Mouse (Mus musculus): ENCODE results near the gene Ipo4.

Gene Ipo4

DNA sequence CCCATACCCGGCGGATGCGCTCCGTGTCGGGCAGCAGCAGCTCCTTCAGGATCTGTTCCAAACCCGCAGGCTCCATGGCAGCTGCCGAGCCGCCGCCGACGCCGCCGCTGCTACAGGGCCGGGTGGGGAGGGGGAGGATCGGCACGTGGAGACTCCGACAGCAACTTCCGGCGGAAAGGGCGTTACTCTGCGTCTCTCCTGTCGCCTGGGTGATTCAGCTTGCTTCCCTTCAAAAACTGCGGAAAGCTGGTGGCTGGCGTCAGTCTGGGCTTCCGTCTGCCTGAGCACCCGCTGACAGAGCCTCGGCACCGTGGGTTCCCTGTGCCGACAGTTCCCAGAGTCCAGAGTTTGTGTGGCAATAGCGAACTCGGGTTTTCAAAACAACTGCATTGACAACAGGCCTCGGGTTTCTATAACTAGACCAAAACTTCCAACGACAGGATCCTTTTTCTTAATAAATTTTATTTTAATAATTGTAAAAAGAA, at the start of gene Ipo4:
Gene Ipo4 (minus strand): TSS at position 435 of the 485 bp plus-strand sequence.
- in situ Hi-C loops (cut with MboI, MseI): no loop called here

DNA sequence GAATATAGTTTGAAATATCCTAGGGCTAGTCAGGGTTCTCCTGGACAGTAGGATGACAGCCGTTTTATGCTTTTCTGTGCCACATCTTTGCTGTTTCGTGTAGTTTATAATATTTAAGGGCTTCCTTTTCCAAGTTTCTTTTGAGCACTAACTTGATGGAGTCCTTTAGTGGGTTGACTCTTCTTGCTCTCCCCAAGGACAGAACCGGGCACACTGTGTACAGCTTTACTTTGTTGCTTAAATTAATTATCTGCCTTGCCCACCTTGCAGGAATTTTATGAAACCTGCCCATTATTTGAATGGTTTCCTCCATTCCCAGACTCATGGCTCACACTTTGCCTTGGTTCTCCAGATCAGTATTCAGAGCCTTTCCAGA, 46.3 kb upstream of the Ipo4 start:
- in situ Hi-C loops (cut with MboI, MseI): loop anchor here (5.0 kb wide), 1 partner anchor 40 kb away; the partner anchor contains the start of gene Rabggta

DNA sequence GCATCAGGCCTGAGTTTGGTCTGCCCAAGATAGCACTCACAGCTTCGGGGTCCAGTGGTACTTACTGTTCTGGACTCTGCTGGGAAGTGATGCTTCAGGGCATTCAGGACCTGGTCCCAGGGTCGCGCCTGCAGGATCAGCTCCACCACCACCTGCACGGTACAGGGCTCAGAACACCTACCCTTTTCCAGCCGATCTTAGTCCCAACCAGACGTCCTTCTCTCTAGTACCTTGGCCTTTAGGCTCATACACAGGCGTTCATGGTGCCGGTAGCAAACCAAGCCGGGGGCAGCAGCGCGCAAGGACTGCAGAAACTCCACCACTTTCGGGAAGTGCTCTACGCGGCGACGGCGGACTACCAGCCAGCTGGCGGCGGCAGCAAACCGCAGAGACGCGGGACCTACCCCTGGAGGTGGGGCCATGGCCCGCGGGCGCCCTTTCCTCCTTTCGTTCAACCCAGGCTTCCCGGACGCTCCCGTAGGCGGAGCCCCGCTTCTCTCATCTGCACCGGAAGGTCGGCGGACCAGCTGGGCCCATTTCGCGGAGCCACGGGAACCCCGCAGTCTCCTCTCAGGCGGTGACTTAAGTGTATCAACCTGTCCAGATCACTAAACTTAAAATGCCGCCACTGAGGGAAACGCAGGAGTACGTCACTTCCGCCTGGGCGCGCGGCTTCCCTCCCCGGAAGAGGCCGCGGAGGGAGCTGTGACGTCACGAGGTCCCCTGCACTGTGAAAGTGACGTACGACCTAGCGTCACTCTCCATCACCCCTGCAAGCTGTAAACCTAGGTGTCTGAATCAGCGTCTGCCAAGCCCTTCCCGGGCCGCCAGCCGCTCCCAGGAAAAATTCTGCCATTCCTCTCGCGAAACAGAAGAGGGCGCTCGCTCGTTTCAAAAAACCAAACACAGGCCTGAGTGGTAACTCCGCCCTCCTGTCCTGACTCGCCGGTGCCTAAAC, 45.7 kb upstream of the Ipo4 start, which contains the start of gene Tinf2:
Gene Tinf2 (minus strand): TSS at position 661 of the 958 bp plus-strand sequence.
- in situ Hi-C loops (cut with MboI, MseI): loop anchor here (5.0 kb wide), 1 partner anchor 41 kb away; the partner anchor contains the start of gene Rabggta

DNA sequence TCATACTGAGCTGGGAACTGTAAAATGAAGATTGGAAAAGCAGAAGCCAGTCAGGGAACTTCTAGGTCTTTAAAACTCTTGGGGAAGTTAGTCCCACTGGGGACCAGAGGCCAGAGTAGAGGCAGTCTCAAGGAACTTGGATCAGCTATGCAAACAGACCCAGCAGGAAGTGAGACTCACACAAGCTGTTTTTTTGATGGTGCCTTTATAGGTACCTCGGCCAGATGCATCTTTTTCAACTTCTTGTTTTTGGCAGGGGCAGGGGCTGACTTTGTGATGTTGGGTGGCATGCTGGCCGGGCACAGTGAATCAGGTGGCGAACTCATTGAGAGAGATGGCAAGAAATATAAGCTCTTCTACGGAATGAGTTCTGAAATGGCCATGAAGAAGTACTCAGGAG, 41.9 kb upstream of the Ipo4 start:
- in situ Hi-C loops (cut with MboI, MseI): no loop called here

DNA sequence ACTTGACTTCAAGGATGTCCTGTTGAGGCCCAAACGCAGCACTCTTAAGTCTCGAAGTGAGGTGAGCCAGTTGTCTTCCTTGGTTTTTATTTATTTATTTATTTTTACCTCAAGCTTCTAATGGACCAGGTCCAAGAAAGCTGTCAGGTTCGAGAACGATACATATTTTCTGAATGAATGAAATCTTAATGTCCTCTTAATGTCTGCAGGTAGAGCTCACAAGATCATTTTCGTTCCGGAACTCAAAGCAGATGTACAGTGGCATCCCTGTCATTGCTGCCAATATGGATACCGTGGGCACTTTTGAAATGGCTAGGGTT, 36.9 kb upstream of the Ipo4 start:
- in situ Hi-C loops (cut with MboI, MseI): no loop called here

DNA sequence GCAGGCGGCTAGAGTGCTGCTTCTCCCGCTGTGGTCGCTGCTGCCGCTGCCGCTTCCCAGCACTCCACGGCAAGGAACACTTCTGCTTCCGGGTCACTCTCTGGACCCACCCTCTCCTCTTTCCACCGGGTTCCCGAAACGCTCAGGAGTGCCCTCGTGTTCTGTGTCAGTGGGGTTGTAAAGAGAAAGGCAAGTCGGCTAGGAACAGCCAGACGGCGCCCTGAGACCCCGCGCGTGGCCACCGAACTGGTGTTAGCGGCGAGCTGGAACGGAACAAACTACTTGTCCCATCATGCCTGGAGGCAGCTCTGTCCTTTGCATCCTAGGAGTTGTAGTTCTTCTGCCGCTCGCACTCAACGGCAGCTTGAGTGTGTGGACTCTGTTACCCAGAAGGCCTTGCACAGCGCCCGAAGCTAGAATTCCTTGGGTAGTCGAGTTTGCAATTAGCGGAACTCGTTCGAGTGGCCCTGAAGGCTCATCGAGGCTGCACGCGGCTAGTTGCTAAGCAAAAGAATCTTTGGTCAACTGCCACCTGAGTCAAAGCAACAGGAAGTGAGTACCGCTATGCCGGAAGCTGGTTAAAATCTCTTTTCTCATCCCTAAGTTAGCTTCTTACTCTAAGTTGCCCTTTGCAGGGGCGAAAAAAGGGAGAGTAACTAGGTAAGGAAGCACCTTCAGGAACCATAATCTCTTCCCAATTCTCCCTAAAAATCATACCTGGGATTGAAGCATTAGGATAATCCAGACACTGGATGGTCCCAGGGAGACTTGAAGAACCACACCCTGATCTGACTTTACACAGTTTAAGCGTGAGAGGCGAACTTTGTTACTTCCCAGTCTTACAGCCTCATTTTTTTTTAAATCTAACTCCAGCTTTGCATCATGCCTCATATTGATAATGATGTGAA, 36.3 kb upstream of the Ipo4 start, which contains the start of the genes Gmpr2 and Nedd8:
Gene Gmpr2 (plus strand): TSS at position 109 of the 908 bp plus-strand sequence.
Gene Nedd8 (minus strand): TSS at position 292 of the 908 bp plus-strand sequence.
- in situ Hi-C loops (cut with MboI, MseI): no loop called here

DNA sequence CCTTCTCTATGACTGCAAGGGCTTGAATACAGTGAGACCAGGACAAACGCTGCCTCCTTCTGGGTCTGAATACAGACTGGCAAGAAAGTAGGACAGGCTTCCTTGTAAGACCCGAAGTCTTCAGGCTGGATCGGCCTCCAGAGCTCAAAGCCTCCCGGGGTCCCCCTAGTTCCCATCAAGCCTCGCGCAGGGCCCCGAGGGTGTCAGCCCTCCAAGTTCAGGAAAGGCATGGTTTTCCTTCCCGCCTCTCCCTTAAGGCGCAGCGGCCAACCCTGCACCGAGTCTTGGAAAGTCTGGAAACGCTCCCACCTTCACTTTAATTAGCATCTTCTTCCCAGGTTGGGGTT, 35.7 kb upstream of the Ipo4 start:
- in situ Hi-C loops (cut with MboI, MseI): no loop called here

DNA sequence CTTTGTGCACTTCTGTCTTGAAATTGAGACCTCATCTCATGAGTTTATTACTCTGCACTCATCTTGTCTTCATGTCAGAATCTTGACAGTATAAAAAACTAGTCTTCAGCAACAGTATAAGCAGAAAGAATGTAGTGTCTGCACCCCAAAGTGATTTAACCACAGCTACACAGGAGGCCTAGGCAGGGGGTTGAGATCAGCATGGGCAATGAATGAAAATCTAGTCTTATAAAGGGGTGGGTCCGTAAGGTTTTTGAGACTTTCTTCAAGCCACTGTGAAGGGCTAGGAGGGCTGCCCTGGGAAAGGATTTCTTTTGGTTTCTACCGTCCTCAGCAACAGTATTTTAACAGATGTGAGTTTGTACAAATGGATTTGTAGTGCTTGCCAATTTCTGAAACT, 24.9 kb upstream of the Ipo4 start:
- in situ Hi-C loops (cut with MboI, MseI): loop anchor here (10.0 kb wide), 1 partner anchor 244 kb away; the partner anchor contains the start of gene Sdr39u1

DNA sequence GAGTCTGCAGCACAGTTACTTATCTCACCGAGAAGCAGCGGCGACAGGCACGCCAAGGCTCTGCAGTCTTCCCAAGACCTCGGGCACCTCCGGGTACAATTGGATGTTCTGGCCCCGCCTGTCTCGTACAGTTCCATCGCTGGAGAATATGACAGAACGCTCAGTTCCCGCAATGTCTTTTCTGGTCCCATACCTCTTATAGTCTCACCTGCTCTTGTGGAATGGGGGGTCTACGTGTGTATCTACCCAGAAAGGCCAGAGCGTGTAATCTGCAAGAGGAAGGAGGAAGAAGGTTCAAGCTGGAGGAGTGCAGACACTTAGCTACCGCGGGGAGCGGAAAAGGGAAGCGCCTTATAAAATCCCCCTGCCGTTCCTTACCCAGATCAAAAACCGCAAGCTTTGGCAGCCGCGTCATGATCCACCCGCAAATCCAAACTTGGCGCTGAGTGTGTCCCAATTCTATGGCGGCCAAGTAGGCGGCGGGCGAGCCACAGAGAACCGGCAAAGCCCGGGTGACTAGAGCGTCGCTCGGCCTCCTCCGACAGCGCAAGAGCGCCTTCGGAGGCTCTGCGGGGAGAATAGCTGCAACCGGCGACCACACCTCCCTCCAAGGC, 24.3 kb upstream of the Ipo4 start, which contains the start of gene Mdp1:
Gene Mdp1 (minus strand): TSS at position 549 of the 614 bp plus-strand sequence.
- in situ Hi-C loops (cut with MboI, MseI): loop anchor here (10.0 kb wide), 1 partner anchor 245 kb away; the partner anchor contains the start of gene Sdr39u1

DNA sequence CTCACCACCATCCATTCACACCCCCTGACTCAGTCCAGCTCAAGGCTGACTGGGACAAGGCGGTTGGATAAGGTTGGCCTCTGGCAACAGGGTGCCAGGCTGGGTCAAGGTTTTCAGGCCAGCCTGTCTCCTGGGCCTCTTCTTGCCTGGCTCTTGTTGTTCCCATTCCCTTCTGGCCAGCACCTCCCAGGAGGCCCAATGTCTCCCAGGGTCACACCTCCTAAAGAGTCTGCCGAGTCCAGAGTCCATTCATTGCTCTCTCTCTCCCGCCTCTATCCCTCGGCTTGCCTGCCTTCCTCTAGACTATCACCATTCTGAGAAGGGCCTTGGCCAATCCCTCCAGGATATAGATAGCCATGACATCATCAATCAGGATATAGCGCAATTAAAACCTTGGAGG, 22.3 kb upstream of the Ipo4 start:
- in situ Hi-C loops (cut with MboI, MseI): no loop called here

DNA sequence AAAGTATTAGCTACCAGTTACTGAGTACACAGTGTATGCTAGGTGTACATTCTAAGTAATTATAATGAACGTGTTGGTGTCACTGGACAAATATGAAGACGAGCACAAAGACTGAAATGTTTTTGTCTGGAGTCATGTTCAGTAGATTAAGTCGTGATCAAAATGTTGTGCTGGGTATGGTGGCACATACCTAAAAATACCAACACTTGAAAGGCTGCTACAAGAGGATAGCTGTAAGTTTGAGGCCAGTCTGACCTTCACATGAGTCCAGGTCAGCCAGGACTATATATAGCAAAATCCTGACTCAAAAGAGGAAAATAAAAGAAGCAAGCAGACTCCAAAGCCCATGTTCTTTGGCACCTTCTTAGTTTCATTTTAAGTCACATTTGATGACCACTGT, 21.2 kb upstream of the Ipo4 start:
- in situ Hi-C loops (cut with MboI, MseI): no loop called here

DNA sequence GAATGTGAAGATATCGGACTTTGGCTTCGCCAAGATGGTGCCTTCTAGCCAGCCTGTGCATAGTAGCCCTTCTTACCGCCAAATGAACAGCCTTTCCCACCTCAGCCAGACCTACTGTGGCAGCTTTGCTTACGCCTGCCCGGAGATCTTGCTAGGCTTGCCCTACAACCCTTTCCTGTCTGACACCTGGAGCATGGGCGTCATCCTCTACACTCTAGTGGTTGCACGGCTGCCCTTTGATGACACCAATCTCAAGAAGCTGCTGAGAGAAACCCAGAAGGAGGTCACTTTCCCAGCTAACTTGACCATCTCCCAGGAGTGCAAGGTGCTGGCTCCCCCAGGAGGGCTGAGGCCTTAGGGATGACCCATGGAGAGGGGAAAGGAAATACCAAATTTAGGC, 15.8 kb upstream of the Ipo4 start:
- in situ Hi-C loops (cut with MboI, MseI): no loop called here

DNA sequence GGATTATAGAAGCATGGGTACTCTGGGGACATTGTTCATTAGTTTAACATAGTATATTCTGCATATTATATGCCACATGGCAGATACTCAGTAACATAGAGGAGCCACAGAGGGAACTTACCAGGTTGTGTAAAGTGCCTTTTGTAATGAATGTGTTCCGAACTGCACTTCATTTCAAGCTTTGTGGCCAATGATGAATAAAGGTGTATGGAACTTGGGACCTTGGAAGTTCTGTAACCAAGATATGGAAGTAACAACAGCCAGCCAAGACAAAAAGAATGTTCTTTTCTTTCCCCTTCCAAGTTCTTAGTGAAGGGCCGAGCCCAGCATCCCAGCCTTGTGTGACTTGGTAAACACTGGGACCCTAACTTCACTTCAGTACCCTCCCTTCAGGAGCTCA, 14.1 kb upstream of the Ipo4 start, which contains the start of gene Tssk4:
Gene Tssk4 (plus strand): TSS at position 301 of the 400 bp plus-strand sequence.
- in situ Hi-C loops (cut with MboI, MseI): no loop called here

DNA sequence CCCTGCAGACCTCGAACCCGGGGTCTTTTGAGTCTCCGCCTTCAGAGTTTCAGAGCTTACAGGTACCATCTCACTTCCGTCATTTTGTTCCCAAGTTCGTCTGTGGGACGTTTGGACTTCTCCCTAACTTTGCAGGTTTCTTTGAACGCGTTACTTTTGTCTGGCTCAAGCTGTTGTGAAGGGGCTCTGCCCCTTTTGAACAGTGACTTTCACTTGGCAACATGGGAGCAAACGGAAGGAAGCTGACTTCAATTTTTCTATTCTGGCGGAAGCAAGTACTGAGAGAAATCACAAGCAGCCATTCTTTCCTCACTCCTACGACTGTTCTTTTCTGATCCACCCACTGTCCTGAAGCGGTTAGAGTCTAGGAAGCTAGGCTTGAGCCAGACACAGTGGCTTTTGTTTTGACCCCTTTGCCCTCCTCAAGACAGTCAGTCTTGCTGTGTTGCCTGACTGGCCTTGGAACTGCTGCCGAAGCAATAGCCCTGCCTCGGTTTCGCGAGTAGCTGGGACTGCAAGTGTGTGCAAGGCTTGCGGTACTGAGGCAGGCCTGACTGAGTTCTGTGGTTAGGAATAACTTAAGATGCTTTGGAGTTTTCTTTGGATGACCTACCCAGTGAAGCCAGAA, 8.6 kb upstream of the Ipo4 start:
- in situ Hi-C loops (cut with MboI, MseI): no loop called here

DNA sequence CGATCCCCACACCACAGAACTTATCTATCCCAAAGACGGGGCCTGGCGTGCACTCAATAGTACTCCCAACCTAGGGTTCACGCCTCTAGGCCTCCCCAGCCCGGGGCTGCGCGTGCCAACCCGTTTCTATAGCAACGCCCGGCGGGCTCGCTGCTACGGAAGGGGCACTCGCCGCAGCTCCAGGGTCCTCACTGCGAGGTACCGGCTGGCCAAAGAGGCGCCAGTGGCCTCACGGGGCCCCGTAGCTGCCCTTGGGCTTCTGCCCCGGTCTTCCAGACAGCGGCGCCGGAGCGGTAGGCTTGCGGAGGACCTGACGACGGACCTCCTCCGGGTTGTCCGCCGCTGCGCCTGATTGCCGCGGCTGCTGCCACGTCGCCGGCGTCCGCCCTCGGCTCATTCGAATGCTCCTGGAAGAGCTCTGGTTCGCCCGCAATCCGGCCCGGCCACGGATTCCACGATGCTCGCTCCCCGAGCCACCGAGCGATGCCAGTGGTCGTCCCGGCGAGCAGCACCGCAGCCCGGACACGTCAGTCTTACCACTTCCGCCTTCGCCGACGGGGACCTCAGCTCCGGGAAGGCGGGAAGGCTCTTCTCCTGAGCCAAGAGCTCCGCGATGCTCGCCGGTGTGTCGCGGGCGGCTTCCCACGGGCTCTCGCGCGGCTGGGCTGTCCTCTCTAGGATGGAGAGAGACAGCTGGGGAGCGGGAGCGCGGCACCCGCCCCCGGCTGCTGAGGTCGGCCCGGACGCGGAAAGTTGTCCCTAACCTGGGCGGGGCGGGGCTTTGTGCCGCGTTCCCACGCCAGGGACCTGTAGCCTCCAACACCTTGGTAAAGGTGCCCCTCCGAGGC, 7.5 kb upstream of the Ipo4 start, which contains the start of gene Tm9sf1:
Gene Tm9sf1 (minus strand): TSS at position 747 of the 848 bp plus-strand sequence.
- in situ Hi-C loops (cut with MboI, MseI): no loop called here

DNA sequence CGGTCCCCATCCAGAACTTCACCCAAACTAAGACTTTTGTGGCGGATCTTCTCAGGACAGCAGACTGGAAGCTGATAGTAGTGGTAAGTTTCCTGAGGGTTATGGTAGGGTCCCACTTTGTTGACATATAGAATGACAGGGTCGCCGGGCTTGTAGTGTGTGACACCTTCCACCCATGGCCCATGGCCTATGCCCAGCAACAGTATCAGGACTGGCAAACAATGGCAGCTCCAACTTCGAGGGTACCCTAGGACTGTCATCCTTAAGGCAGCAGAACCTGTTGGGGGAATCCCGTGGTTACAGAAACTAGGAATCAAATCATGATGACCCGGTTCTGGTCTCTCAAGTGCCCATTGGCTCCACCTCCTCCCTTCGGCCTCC, 6.9 kb upstream of the Ipo4 start:
- in situ Hi-C loops (cut with MboI, MseI): no loop called here

DNA sequence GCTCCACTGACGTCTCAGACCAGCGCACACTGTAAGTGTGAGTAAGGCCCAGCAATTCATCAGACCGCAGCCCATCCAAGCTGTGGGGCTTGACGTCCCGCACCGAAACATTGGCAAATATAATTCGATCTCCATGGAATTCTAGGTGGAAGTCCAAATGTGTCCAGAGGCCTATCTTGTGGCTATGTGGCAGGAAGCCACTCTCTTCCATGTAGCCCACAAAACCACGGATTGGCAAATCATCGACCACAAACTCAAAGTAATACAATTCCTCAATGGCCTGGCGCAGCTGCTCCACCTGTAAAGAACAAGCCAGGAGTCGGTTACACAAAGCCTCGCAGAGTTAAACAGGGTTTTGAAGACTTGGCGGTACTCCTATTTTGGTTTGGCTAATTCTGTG, 5.5 kb upstream of the Ipo4 start:
- in situ Hi-C loops (cut with MboI, MseI): no loop called here

DNA sequence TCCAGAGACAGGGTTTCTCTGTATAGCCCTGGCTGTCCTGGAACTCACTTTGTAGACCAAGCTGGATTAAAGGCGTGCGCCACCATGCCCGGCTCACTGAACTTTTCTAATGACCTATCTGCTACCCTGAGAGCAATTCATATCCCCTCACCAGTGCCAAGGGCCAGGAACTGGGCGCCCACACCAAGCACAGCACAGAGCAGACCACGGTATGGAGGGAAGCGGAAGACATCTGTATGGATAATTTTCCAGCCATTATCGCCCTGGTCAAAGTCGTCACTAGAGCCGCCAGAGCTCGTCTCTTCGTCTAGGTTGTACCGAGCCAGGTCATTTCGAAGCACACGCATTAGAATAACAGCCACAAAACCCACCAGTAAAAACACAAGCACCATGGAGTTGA, 5.1 kb upstream of the Ipo4 start:
- in situ Hi-C loops (cut with MboI, MseI): no loop called here

DNA sequence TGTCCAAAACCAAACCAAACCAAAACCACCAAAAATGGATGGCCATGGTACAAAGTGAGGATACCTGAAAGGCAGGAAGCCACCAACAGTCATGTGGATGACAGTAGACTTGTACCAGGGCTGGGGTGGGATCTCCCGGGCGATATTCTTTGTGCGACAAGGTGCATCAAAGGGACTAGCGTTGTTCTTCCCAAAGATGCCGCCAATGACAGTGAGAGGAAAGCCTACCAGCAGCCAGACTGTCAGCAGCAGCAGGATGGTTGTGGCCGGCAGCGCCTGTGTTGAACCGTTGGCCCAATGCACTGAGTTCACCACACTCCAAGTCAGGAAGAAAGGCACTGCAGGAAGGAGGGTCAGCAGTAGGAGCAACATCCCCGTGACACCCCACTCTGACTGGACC, 2.0 kb upstream of the Ipo4 start, which contains the start of gene Gm49378:
Gene Gm49378 (minus strand): TSS at position 101 of the 400 bp plus-strand sequence.
- in situ Hi-C loops (cut with MboI, MseI): no loop called here
